Comparison of ENCODE assay signal across 10 mouse cellular contexts in genomic region chr11:68199801-68200423, GRCm38 (mm10).
DNase-seq lines count a peak whose midpoint lies in the region; ATAC-seq and TF ChIP-seq lines count a peak whose summit lies in the region.
"Had no signal": no experiment of that assay in that cellular context is flagged by ENCODE, and none has a peak within 500 bp of the region (broad histone marks: within the 10 kb centered on the region; RNA-seq: fewer than 3 reads in every experiment).

No protein-coding gene starts in this region.

- H3K27me3 ChIP-seq in intestine, embryonic 15.5 days (replicated peaks), result no peaks in the 10 kb centered on the region
- H3K27me3 ChIP-seq in intestine, postnatal 0 days (replicated peaks; ENCODE audit: control insufficient read depth, insufficient read depth, low read length), result no peaks in the 10 kb centered on the region
- no peaks in the 10 kb centered on the region for H3K27me3 ChIP-seq in intestine, embryonic 16.5 days (replicated peaks; ENCODE audit: control insufficient read depth, insufficient read depth, low read length)
- H3K27me3 ChIP-seq in lung, embryonic 16.5 days (ENCODE audit: control insufficient read depth, insufficient read depth, low read depth, low read length), result no peaks in the 10 kb centered on the region

- no peak overlapping the region for H3K27ac ChIP-seq in intestine, embryonic 15.5 days
- no peak overlapping the region for H3K27ac ChIP-seq in intestine, postnatal 0 days (ENCODE audit: low read depth, low read length)
- H3K27ac ChIP-seq in intestine, embryonic 16.5 days (ENCODE audit: low read length), result no peak overlapping the region
- peak overlapping the region; percentile 54 for H3K27ac ChIP-seq in lung, embryonic 16.5 days (ENCODE audit: low read length)

- H3K4me1 ChIP-seq in intestine, embryonic 15.5 days (replicated peaks), result peaks cover 28% of the 10 kb centered on the region
- peaks cover 4% of the 10 kb centered on the region; the same call in 1 of the 2 replicates for H3K4me1 ChIP-seq in intestine, postnatal 0 days (replicated peaks; ENCODE audit: control insufficient read depth, insufficient read depth, low read length)
- H3K4me1 ChIP-seq in intestine, embryonic 16.5 days (ENCODE audit: control insufficient read depth, insufficient read depth, low read length), result peaks cover 18% of the 10 kb centered on the region
- H3K4me1 ChIP-seq in lung, embryonic 16.5 days (replicated peaks; ENCODE audit: control insufficient read depth, insufficient read depth, low read length), result peaks cover 43% of the 10 kb centered on the region

- H3K4me3 ChIP-seq in intestine, embryonic 15.5 days (replicated peaks), result no peak overlapping the region
- H3K4me3 ChIP-seq in intestine, postnatal 0 days (ENCODE audit: low read depth, low read length), result no peak overlapping the region
- H3K4me3 ChIP-seq in intestine, embryonic 16.5 days (ENCODE audit: low read length), result no peak overlapping the region
- H3K4me3 ChIP-seq in lung, embryonic 16.5 days (ENCODE audit: low read length), result no peak overlapping the region

- H3K4me2 ChIP-seq in intestine, embryonic 15.5 days (replicated peaks), result no peak overlapping the region
- H3K4me2 ChIP-seq in intestine, postnatal 0 days (replicated peaks; ENCODE audit: low read depth), result no peak overlapping the region
- no peak overlapping the region for H3K4me2 ChIP-seq in intestine, embryonic 16.5 days (ENCODE audit: low read depth, low read length)
- H3K4me2 ChIP-seq in lung, embryonic 16.5 days (ENCODE audit: low read depth, low read length), result no peak overlapping the region

- peak; percentile 63; the same call in 1 of the 2 replicates for ATAC-seq in intestine, embryonic 15.5 days
- ATAC-seq in intestine, postnatal 0 days, result no peak
- peak; percentile 65; the same call in 1 of the 2 replicates for ATAC-seq in intestine, embryonic 16.5 days
- peak; percentile 68 for ATAC-seq in lung, embryonic 16.5 days (ENCODE audit: low read depth)
- ATAC-seq in granulocyte monocyte progenitor cell, adult 5-6 weeks (replicated peaks; ENCODE audit: poor library complexity, severe bottlenecking), result no peak

- no peak overlapping the region for H3K9ac ChIP-seq in intestine, embryonic 15.5 days
- no peak overlapping the region for H3K9ac ChIP-seq in intestine, postnatal 0 days (ENCODE audit: low read depth, low read length)
- no peak overlapping the region for H3K9ac ChIP-seq in intestine, embryonic 16.5 days (ENCODE audit: low read depth, low read length)
- H3K9ac ChIP-seq in lung, embryonic 16.5 days (ENCODE audit: low read length), result no peak overlapping the region

- DNase-seq in thymus, postnatal 10 days (ENCODE audit: low spot score in 2 of 2), result peak; percentile 86 to 89
- no peak for DNase-seq in frontal cortex, postnatal 10 days (ENCODE audit: low spot score in 2 of 2)
- no peak for DNase-seq in frontal cortex, postnatal 36 days (ENCODE audit: low spot score in 2 of 2)
- DNase-seq: cerebellum, adult 11-12 months; layer of hippocampus, adult 9-11 months had no signal

- 30% methylated on average over 10 of the region's 10 CpGs for WGBS in intestine, embryonic 15.5 days
- WGBS in intestine, postnatal 0 days, result 34% methylated on average over 10 of the region's 10 CpGs
- 33% methylated on average over 10 of the region's 10 CpGs for WGBS in intestine, embryonic 16.5 days
- 4% methylated on average over 10 of the region's 10 CpGs for WGBS in lung, embryonic 16.5 days

- H3K36me3 ChIP-seq in intestine, embryonic 15.5 days, result no peaks in the 10 kb centered on the region
- no peaks in the 10 kb centered on the region for H3K36me3 ChIP-seq in intestine, postnatal 0 days (ENCODE audit: control insufficient read depth, insufficient read depth)
- no peaks in the 10 kb centered on the region for H3K36me3 ChIP-seq in intestine, embryonic 16.5 days (ENCODE audit: control insufficient read depth, insufficient read depth, low read length)
- H3K36me3 ChIP-seq in lung, embryonic 16.5 days (ENCODE audit: control insufficient read depth, insufficient read depth, low read length), result no peaks in the 10 kb centered on the region

- no peak for TF ChIP-seq CTCF in intestine, postnatal 0 days (IDR thresholded peaks at IDR 0.05; ENCODE audit: low read depth)

- H3K9me3 ChIP-seq in intestine, embryonic 15.5 days, result no peaks in the 10 kb centered on the region
- no peaks in the 10 kb centered on the region for H3K9me3 ChIP-seq in intestine, postnatal 0 days (ENCODE audit: control insufficient read depth)
- no peaks in the 10 kb centered on the region for H3K9me3 ChIP-seq in intestine, embryonic 16.5 days (ENCODE audit: control insufficient read depth, low read length)
- no peaks in the 10 kb centered on the region for H3K9me3 ChIP-seq in lung, embryonic 16.5 days (ENCODE audit: control insufficient read depth, low read length)

Comparison
In these comparisons a context has a peak if more than half of its experiments do, and no peak if none do; other contexts are left out.
1. ATAC-seq: peak in intestine, embryonic 15.5 days (single experiment), intestine, embryonic 16.5 days (single experiment) and lung, embryonic 16.5 days (single experiment); none in intestine, postnatal 0 days (single experiment) and granulocyte monocyte progenitor cell, adult 5-6 weeks (single experiment).
2. DNase-seq: peak in thymus, postnatal 10 days (2 of 2); none in frontal cortex, postnatal 10 days (0 of 2) and frontal cortex, postnatal 36 days (0 of 2).